Mouse (Mus musculus): ENCODE results near the gene Tbc1d2.
"Not testable (repeated sequence)": the region's sequence is repeated elsewhere in the genome, so short reads cannot be mapped to it uniquely, and the experiment has no call there.

The Tbc1d2 gene

DNA sequence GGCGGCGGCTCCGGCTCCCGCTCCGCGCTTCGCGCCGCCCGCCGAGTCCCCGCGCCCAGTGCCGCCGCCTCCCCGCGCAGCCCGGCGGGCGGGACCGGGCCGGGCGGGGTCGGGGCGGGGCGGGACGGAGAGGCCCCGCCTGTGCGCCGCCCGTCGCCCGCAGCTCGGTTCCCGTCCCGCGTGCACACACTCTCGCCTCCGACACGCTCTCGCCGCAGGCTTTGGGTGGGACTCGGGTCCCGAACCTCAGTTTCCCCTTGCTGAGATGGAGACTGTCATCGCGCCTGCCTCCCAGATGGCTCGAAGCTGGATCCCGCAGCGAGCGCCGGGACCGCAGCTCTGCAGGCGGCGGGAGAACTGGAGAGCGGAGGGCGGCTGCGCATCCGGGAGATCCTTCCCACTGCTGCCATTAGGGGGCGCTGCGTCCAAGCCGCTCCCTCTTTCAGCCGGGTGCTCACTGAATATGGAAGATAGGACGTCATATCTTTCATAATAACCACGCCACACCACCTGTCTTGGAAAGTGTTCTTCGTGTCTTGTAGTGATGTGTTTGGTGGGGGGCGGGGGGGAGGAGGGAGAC, 48.1 kb downstream of the Tbc1d2 start, which contains the start of gene Coro2a:
TSS of gene Coro2a (minus strand) at position 359 of the 580 bp plus-strand sequence.
- DNase-seq (ENCODE audit: low read depth) = peak; percentile 95

DNA sequence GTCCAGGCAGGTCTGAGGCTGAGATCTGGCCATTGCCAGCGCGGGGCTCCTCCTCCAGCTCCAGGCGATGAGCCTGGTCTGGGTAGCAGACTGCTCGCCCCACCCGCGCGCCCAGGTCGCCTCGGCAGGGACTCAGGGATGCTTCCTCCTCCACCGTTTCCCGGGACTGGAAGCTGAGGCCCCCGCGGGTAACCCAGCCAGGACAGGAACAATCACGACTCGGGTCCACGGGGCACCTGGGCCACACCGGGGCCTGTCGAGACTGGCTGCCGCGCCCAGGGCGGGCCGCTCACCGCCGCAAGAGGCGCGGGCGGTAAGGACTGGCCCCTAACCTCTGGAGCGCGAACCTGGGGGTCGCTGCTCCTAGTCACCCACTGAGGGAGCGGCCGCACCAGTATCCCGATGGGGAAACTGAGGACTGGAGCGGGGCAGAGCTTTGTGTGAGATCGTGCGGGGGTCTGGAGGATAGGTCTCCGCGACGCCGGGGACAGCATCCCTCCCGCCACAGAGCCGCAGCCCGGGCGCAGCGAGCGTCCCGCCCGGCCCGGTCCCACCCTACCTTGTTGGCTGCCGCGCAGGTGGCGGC, 48.7 kb downstream of the Tbc1d2 start:
- DNase-seq (ENCODE audit: low read depth) = peak; percentile 62

DNA sequence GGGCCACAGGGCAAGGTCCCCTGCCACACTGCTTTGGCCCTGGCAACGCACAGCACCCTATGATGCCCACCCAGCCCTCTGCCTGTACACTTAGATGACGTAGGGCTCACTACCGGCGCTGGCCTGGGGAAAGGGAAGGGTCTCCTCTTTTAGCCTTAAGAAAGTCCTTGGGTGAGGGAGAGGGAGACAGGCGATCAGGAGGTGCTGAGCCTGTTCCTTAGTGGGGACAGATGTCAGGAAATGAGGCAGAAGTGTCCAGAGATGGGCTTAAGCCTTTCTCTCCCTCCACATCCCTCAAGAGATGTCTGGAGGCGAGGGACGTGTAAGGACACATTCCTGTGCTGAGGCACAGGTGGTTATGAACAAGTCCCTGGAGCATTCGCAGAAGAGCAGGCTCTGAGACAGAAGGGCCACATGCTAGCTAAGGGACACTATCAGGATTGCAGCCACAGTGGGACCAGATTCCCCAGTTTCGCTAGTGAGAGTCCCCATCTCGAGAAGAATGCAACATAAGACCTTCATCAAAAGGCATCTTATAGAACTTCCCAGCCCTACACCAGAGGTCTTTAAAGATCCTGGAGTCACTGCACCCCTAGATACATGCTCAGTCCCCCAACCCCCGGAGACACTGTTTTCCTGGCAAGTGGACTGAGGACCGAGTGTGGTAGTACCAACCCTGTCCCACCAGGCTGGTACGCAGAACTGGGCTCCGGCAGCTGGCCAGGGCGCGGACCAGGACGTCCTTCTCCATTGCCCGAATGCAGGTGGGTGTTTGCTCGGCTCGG, 49.3 kb downstream of the Tbc1d2 start:
- DNase-seq (ENCODE audit: low read depth) = peak; percentile 53

DNA sequence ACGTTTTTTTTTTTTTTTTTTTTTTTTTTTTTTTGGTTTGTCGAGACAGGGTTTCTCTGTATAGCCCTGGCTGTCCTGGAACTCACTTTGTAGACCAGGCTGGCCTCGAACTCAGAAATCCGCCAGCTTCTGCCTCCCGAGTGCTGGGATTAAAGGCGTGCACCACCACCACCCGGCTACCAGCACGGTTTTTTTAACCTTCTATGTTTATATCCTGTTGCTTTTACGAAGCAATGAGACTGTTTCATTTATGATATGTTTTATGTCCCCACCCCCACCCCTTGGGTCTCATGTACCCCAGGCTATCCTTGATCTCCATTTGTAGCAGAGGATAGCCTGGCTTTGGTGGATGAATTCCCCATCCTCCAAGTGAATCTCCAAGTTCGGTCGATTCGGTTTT, 50.4 kb downstream of the Tbc1d2 start:
- peak; percentile 51 for DNase-seq (ENCODE audit: low read depth)

DNA sequence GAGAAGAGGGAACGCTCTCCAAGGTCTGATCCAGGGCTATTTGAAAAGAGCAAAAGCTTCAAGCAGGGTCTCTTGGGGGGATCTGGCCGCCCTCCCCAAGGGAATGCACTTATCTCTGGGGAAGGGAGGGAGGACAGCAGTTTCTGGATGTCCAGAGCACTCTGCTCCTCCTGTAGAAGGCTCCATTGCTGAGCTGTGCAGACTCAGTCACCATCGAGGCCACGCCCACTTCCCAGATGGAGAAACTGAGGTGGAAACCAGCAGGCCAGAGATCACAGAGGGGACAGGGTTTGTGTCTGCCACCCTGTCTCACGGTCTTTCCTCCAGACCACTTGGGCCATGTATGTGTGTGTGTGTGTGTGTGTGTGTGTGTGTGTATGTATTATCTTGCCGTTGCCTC, 51.0 kb downstream of the Tbc1d2 start:
- DNase-seq (ENCODE audit: low read depth) = peak; percentile 63

DNA sequence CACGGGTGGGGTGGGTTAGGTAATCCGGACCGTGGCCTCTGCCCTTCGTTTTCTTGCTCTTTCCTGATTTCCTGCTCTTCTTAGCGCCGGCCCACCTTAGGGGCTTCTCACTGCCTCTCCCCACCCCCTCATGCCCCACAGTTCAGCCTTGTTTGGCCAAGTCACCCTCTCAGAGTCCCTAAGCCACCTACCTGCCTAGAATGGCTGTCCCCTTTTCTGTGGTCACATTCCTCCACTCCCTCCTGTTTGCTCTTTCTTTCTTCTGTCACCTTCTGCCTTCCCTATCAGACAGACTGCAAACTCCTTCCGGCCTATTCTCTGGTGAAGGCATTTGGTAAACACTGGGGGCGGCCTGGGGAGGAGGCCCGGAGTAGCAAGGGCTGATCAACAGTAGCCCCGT, 51.9 kb downstream of the Tbc1d2 start:
- DNase-seq (ENCODE audit: low read depth) = no peak

DNA sequence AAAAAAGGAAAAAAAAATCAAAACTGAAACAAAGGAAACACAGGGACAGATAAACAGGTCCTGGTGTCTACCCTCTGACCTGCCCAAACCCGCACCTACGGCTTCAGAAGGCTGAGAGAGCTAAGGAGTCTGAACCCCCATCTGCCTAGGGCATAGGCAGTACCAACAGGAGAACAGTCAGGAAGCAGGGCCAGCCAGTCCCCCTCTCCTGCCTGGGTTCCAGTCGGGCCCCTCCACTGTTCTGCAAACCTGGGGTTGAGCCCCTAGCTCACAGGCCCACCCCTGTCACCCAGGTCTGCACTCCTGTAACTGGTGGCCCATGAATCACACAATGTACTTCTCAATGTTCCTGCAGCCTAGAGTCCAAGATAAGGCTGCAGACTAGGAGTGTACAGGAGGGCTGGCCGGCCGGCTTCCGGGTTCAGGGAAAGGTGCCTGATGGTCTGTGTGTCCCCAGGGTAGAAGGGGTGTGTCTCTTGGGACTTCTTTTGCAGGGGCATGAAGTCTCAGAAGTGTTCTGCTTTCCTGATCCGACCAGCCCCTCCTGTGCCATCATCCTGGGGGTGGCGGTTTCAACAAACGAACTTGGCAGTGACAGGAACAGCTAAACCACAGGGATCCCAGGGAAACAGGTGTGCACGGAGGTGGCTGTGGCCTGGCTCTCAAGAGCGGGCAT, 52.6 kb downstream of the Tbc1d2 start:
- DNase-seq (ENCODE audit: low read depth) = no peak

DNA sequence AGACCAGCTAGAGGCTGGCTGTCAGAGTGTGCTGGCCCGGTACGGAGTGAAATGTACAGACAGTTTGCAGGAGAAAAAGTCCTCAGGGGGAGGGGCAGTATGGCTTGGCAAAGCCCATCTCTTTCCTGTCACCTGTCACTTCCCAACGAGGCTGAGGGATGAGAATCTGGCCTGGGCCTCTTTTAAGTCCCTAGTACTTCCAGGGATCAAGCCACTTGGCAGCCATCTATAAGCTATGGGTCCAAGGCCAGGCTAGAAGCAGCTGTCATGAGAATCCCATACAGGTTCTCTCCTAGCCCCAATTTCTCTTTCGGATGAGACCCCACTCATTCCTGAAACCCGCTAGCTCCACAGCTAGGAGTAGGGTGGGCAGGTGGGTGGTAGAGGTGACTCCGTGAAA, 53.6 kb downstream of the Tbc1d2 start:
- no peak for DNase-seq (ENCODE audit: low read depth)

DNA sequence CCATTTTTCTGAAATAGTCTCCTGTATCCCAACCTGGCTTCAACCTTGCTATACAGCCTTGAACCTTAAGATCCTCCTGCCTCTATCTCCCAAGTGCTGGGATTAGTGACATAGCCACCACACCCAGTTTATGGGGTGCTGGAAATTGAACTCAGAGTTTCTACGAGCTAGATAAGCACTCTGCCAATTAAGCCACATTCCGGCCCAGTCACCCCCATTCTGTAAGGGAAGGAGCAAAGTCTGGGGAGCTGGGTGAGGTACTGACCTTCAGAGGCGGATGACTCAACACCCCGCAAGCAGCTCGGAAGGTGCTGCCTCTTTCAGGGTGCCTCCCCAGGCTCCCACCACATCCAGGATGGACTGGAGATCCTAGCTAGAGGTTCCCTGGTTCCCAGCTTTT, 55.9 kb downstream of the Tbc1d2 start:
- no peak for DNase-seq (ENCODE audit: low read depth)

DNA sequence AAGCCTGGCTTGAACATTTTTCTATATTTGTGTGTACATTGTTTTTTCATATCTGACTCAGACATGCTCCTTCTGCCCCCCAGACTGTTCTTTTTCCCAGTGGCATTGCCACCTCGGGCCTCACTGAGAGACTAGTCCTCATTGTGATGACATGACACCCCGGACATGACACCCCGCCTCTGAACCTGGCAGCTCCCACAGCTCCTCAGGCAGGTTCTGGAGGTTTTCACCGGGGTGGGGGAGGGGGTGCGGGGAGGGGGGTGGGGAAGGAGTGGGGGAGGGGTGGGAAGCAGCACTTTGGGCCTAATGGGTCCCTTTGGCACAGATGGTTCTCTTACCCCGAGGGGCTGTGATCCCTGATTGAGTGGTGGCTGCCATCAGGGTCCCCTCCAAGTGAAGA, 56.5 kb downstream of the Tbc1d2 start:
- DNase-seq (ENCODE audit: low read depth) = no peak

DNA sequence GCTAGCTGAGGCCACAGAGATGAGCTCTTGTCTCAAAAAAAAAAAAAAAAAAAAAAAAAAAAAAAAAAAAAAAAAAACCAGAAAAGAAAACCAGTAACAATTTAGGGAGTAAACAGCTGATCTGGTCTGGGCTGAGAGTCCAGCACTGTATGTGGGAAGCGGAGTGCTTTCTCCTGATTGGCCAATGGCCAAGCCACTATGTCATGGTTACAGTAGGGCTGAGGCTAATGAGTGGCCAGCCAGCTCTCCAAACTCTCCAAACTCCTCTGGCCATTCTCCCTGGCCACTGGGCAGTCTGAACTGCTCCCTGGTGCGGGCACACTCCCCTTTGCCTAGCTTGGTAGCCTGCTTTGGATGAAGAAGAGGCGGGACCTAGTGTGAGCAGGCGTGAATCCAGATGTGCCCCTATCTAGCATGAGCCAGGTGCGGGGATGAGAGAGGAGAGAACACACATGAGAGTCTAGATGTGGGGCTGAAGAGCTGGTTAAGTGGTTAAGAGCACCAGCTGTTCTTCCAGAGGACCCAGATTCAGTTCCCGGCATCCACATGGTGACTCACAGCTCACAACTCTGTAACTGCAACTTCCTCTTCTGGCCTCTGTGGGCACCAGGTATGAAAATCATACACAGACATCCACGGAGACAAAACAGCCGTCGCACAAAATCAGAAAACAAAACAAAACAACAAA, 58.0 kb downstream of the Tbc1d2 start:
- peak; percentile 65 for DNase-seq (ENCODE audit: low read depth)

DNA sequence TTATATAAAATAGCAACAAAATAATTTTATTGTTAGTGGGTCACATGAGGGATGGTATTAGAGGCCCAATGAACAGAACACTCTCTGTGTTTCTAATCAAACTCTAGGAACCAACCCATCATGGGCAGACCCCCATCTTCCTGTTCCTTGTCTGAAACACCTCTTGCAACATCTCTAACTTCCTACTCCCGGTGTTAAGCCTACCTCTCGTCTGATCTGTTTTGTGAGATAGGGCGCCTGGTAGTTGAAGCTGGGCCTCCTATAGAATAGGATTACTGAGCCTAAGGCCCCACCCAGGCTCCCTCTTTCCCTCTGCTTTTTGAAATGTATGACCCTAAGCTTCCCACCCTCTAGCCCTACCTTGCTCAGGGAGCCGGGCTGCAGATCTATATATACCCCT, 59.2 kb downstream of the Tbc1d2 start:
- no peak for DNase-seq (ENCODE audit: low read depth)

DNA sequence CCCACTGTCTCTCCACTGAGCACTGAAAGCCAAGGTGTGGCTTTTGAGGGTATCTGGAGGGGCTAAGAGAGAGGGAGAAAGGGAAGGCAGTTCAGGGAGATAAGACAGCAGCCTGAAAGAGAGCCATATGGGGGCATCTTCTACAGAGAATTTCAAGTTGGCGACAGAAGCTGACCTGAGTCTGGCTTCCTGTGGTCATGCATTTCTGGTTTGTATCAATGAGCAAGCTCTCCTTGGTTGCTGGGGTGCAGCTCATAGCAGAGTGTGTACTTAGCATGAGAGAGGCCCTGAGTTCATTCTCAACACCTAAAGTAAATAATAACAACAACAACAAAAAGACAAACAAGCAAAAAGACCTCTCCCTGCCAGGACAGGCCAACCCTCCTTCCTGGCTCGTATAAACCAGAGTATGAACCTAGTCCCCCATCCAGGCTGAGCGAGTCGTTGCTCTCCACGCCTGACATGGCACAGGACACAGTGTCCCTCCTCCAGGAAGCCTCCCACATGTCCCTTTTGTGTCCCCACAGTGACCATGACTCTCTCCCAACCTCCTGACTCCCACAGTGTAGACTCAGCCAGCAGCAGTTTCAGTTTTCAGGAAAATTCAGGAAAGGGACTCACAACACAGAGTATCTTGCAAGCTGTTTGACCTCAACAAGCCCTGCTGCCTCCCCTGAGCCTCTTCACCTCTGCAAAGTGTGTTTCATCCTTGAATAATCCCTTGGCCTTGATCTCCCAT, 59.9 kb downstream of the Tbc1d2 start:
- no peak for DNase-seq (ENCODE audit: low read depth)

DNA sequence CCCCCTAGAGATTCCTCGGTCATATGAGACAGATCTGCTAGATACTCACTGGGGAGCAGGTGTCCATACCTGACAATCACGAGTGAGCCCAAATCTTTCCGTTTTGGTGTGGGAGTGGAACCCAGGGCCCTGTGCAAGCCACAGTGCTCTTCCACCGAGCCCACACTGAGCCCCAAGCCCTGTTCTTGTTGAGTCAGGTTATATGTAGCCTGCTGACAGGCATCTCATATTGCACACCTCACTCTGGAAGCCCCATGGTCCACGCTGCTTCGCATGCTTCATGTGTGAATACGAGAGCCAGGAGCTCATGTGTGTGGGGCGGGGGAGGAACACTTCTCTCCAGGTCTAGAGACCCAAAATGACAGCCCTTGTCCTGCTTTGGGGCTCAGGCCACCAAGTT, 60.9 kb downstream of the Tbc1d2 start:
- no peak for DNase-seq (ENCODE audit: low read depth)

DNA sequence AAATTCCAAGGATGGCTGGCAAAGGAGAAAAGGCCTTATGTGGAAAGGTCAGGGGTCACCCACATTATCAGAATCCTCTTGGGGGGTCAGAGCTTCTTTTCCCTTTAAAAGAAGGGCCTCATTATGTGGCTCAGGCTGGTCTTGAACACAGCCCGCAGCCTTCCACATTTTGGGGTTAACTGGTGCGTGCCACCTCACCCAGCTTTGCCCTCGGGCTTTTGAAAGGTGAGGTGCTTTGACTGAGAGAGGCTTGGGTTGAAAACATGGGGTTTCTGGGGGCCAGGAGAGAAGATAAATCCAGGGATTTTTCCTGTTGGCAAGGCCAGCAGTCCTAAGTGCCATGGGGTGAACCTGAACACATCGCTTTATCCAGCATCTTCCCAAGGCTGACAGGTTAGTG, 63.5 kb downstream of the Tbc1d2 start:
- peak; percentile 21 for DNase-seq (ENCODE audit: low read depth)

DNA sequence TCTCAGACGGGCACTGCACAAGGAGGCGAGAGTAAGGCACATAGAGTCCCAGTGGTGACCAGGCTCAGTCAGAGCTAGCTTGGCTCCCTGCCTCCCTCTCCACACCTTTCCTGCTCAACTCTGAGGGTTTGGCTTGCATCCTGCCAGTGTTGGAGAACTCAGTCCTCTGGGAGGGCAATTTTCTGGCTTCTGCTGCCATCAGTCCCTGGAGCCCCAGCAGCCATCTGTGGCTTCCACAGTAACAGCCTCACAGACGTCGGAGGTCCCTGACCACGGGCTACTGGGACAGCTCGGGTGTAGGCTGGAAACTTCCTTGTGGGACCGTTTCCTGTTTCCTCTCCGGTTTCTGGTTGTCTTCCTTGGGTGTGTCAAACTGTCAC, 64.2 kb downstream of the Tbc1d2 start:
- DNase-seq (ENCODE audit: low read depth) = peak; percentile 46

DNA sequence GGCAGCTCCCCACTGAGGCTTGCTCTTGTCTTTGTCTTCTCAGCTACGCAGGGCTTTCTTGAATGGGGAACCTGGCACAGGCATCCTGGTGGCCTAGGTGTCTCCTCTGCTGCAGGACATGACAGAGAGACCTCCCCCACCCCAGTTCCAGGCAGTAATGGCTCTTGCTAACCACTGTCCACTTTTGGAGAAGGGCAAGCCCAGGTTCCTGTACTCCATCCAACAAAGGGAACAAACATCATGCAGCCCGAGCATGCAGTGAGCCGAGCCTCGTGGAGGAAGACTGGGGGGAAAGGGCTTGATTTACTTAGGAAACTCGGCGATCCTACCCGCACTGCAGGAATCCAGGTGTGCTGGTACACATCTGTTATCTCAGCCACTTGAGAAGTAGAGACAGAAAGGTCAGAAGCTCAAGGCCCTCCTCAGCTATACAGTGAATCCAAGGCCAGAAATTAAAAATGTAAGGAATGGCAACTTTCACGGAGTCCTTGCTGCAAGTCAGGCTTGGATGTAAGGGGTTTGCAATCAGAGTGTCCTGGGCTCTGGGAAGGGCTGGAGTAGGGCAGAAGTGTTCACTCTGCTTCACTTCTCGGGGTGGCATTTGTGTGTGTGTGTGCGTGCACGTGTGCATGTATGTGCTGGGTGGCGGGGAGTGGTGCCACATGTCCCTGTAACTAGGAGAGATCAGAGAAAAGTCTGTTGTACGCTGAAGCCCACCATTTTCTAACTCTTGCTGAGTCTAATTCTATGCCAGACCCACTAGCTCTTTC, 64.8 kb downstream of the Tbc1d2 start:
- DNase-seq (ENCODE audit: low read depth) = peak; percentile 59

DNA sequence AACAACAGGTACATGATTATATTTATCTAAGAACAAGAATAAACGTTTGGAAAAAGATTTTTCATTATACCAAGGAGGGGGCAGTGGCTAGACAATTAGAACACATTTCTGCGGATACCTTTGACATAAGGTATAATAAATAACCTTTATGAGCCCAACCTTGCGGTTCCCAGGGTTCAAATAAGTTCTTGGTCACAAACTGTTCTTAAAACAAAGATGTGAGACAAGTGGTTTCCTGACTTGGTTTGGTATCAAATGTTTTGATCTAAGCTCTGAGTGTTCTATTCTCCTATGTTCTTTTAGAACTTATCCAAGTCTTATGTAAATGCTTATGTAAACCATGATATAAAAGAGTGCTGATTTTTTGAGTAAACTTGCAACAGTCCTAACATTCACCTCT, 65.5 kb downstream of the Tbc1d2 start:
- DNase-seq (ENCODE audit: low read depth) = peak; percentile 77

DNA sequence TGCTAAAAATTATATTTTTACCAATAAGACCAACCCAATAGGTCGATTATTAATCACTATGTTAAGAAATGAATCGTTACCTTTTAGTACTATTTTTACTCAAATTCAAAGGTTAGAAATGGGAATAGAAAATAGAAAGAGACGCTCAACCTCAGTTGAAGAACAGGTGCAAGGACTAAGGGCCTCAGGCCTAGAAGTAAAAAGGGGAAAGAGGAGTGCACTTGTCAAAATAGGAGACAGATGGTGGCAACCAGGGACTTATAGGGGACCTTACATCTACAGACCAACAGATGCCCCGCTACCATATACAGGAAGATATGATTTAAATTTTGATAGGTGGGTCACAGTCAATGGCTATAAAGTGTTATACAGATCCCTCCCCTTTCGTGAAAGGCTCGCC, 65.9 kb downstream of the Tbc1d2 start:
- not testable (repeated sequence) for DNase-seq (ENCODE audit: low read depth)

DNA sequence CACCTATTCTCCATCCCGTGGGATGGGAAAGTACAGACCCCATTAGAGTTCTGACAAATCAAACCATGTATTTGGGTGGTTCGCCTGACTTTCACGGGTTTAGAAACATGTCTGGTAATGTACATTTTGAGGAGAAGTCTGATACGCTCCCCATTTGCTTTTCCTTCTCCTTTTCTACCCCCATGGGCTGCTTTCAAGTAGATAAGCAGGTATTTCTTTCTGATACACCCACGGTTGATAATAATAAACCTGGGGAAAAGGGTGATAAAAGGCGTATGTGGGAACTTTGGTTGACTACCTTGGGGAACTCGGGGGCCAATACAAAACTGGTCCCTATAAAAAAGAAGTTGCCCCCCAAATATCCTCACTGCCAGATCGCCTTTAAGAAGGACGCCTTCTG, 68.0 kb downstream of the Tbc1d2 start:
- DNase-seq (ENCODE audit: low read depth) = peak; percentile 48

DNA sequence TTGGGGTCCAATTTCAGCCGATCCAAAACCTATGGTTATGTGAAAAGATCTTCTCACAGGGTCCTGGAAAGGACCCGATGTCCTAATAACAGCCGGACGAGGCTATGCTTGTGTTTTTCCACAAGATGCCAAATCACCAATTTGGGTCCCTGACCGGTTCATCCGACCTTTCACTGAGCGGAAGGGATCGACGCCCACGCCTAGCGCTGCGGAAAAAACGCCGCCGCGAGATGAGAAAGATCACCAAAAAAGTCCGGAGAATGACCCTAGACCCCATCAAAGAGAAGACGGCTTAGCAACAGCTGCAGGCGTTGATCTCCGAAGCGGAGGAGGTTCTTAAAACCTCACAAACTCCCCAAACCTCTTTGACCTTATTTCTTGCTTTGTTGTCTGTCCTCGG, 68.4 kb downstream of the Tbc1d2 start:
- peak; percentile 70 for DNase-seq (ENCODE audit: low read depth)

Data from induced T-regulatory cell, adult 2 months (primary cell).